Comparison of ENCODE assay signal across 7 mouse cellular contexts in genomic region chr13:102693341-102693801, GRCm38 (mm10). TPM values are rescaled to one million over a fixed set of nuclear protein-coding genes. Genes with fewer than 3 reads are reported as not detected.
DNase-seq lines count a peak whose midpoint lies in the region; ATAC-seq lines count a peak whose summit lies in the region.

Cd180 (plus strand) TSS chr13:102693558.

- H3K4me2 ChIP-seq in midbrain, embryonic 15.5 days = no peak within 1 kb of the TSS

- H3K4me1 ChIP-seq in midbrain, embryonic 10.5 days = peaks cover 2% of the 10 kb centered on the region
- peaks cover 11% of the 10 kb centered on the region for H3K4me1 ChIP-seq in midbrain, embryonic 15.5 days

- no peak within 1 kb of the TSS for H3K9ac ChIP-seq in midbrain, embryonic 15.5 days

- no peaks in the 10 kb centered on the region for H3K9me3 ChIP-seq in midbrain, embryonic 10.5 days (replicated peaks)
- no peaks in the 10 kb centered on the region for H3K9me3 ChIP-seq in midbrain, embryonic 15.5 days

- no peak within 1 kb of the TSS for H3K4me3 ChIP-seq in midbrain, embryonic 10.5 days
- no peak within 1 kb of the TSS for H3K4me3 ChIP-seq in midbrain, embryonic 15.5 days

- H3K27me3 ChIP-seq in midbrain, embryonic 10.5 days (ENCODE audit: low read depth, poor library complexity, severe bottlenecking) = no peaks in the 10 kb centered on the region
- H3K27me3 ChIP-seq in midbrain, embryonic 15.5 days (replicated peaks) = no peaks in the 10 kb centered on the region

- no peak for DNase-seq in midbrain, embryonic 10.5 days (ENCODE audit: low spot score)
- peak; percentile 57 to 60 for DNase-seq in kidney, postnatal 25 days
- peak; percentile 28 for DNase-seq in skeletal muscle tissue, adult 2 months (ENCODE audit: low read depth, low spot score)
- DNase-seq in embryo, embryonic 9.5 days (ENCODE audit: extremely low spot score) = no peak

- WGBS in midbrain, embryonic 10.5 days = 91% methylated on average over 8 of the region's 8 CpGs
- WGBS in midbrain, embryonic 15.5 days = 76% methylated on average over 8 of the region's 8 CpGs

- no peaks in the 10 kb centered on the region for H3K36me3 ChIP-seq in midbrain, embryonic 10.5 days
- no peaks in the 10 kb centered on the region for H3K36me3 ChIP-seq in midbrain, embryonic 15.5 days (replicated peaks)

- no peak for ATAC-seq in midbrain, embryonic 15.5 days (replicated peaks)
- peak; percentile 53 for ATAC-seq in common myeloid progenitor, adult 5-6 weeks (replicated peaks; ENCODE audit: low read depth, poor library complexity, severe bottlenecking)
- no peak for ATAC-seq in erythroid progenitor cell, adult 5-6 weeks (replicated peaks; ENCODE audit: low FRiP score, poor library complexity, severe bottlenecking)

- H3K27ac ChIP-seq in midbrain, embryonic 10.5 days (replicated peaks) = peak within 1 kb of the TSS; percentile 49; the same call in 1 of the 2 replicates
- H3K27ac ChIP-seq in midbrain, embryonic 15.5 days = no peak within 1 kb of the TSS

RNA-seq across cellular contexts. Expression of gene Cd180, which starts in this region (rescaled TPM):
- 0.45 and 0.51 TPM in 2 replicates for polyA plus RNA-seq in midbrain, embryonic 10.5 days (2016; fragmentation: Nextera tagmentation; extraction: Ambion mirVana)
- polyA plus RNA-seq in midbrain, embryonic 15.5 days (2015; fragmentation: Nextera tagmentation; extraction: Ambion mirVana) = 0.28 and 0.63 TPM in 2 replicates
- total RNA-seq in common myeloid progenitor, adult 5-6 weeks (2017) = 23.2 and 25.9 TPM in 2 replicates
- 23.5 and 25.9 TPM in 2 replicates for total RNA-seq in erythroid progenitor cell, adult 5-6 weeks (2015; ENCODE audit: low replicate concordance)
- total RNA-seq in erythroid progenitor cell, adult 5-6 weeks (2017; ENCODE audit: low replicate concordance) = 1.7 and 2.3 TPM in 2 replicates

Comparison
In these comparisons a context has a peak if more than half of its experiments do, and no peak if none do; other contexts are left out.
1. DNase-seq: peak in kidney, postnatal 25 days (2 of 2) and skeletal muscle tissue, adult 2 months (single experiment); none in midbrain, embryonic 10.5 days (single experiment) and embryo, embryonic 9.5 days (single experiment).